Mouse (Mus musculus) neural tube, embryonic 12.5 days (tissue): ENCODE data around the gene Ift27. TPM values are rescaled to one million over a fixed set of nuclear protein-coding genes. Genes with fewer than 3 reads are reported as not detected.

Experiments used
- ATAC-seq: fragments of 200-750 bp; cut with Nextera tagmentation; 2 replicates; pipeline ENCODE4 v1.8.0; 2017; ENCODE audit warnings: low read depth, mild to moderate bottlenecking, moderate TSS enrichment, moderate library complexity; ENCODE audit not compliant: low FRiP score
- H3K27ac ChIP-seq: fragments of 300-500 bp; sonication (generic); 2 replicates; pipeline ENCODE4 v1.5.1; 2016
- H3K27me3 ChIP-seq: fragments of 300-500 bp; sonication (generic); replicated peaks from 2 replicates; pipeline ENCODE4 v1.6.1; 2016; ENCODE audit warnings: mild to moderate bottlenecking
- H3K36me3 ChIP-seq: fragments of 300-500 bp; sonication (generic); 2 replicates; pipeline ENCODE4 v1.6.1; 2016; ENCODE audit warnings: mild to moderate bottlenecking
- H3K4me1 ChIP-seq: fragments of 300-500 bp; sonication (generic); 2 replicates; pipeline ENCODE4 v1.6.1; 2016
- H3K4me2 ChIP-seq: fragments of 300-500 bp; sonication (generic); replicated peaks from 2 replicates; pipeline ENCODE4 v1.6.1; 2016; ENCODE audit warnings: mild to moderate bottlenecking
- H3K4me3 ChIP-seq: fragments of 300-500 bp; sonication (generic); 2 replicates; pipeline ENCODE4 v1.5.1; 2016
- H3K9ac ChIP-seq: fragments of 300-500 bp; sonication (generic); 2 replicates; pipeline ENCODE4 v1.6.1; 2016; ENCODE audit warnings: mild to moderate bottlenecking
- H3K9me3 ChIP-seq: fragments of 300-500 bp; sonication (generic); 2 replicates; pipeline ENCODE4 v1.6.1; 2016; ENCODE audit warnings: mild to moderate bottlenecking
- WGBS: fragments of 180-500 bp; shearing (Covaris S2); methylation state at CpG from one replicate; pipeline ENCODE4 v1.1.7; 2016; 5-methylcytosine and 5-hydroxymethylcytosine counted together
- polyA plus RNA-seq: library from polyadenylated mRNA; unstranded; fragments of >200 nt; fragmentation: Nextera tagmentation; extraction: Ambion mirVana; gene quantifications from 2 replicates; pipeline ENCODE4 v1.2.1, GENCODE M21; 2016

The Ift27 gene
- polyA plus RNA-seq, 1 experiment from 2014 or later, result 101 TPM

- no peaks in the 10 kb centered on the region for H3K27me3 ChIP-seq
- no peak overlapping the region for H3K27ac ChIP-seq
- H3K9me3 ChIP-seq, result no peaks in the 10 kb centered on the region
- ATAC-seq, result no peak
- no peak overlapping the region for H3K9ac ChIP-seq
- 89% methylated on average over 11 of the region's 11 CpGs for WGBS
- H3K36me3 ChIP-seq, result peaks cover 32% of the 10 kb centered on the region
- peaks cover 13% of the 10 kb centered on the region for H3K4me1 ChIP-seq
- H3K4me2 ChIP-seq, result no peak overlapping the region
- H3K4me3 ChIP-seq, result no peak overlapping the region
Observed at GRCm38 (mm10) chr15:78169566-78169965, 4.3 kb downstream of the Ift27 start.

GRCm38 (mm10) chr15:78165292-78165691 is 8.6 kb downstream of the Ift27 start:
- Histone ChIP-seq H3K36me3 (peaks cover 47% of the 10 kb centered on the region), H3K27me3 (no peaks in the 10 kb centered on the region)
- 83% methylated on average over 4 of the region's 4 CpGs for WGBS

GRCm38 (mm10) chr15:78164466-78164865 is 9.4 kb downstream of the Ift27 start:
- no peak for ATAC-seq
- no peak overlapping the region for H3K4me3 ChIP-seq
- H3K36me3 ChIP-seq, result peaks cover 47% of the 10 kb centered on the region
- no peaks in the 10 kb centered on the region for H3K4me1 ChIP-seq
- H3K27ac ChIP-seq, result no peak overlapping the region
- no peaks in the 10 kb centered on the region for H3K27me3 ChIP-seq
- no peak overlapping the region for H3K9ac ChIP-seq
- H3K9me3 ChIP-seq, result no peaks in the 10 kb centered on the region
- 80% methylated on average over 11 of the region's 11 CpGs for WGBS
- no peak overlapping the region for H3K4me2 ChIP-seq

More at GRCm38 (mm10) chr15:78165292-78165691, 8.6 kb downstream of the Ift27 start:
- Histone ChIP-seq H3K4me3 (no peak overlapping the region), H3K9me3 (no peaks in the 10 kb centered on the region), H3K9ac (no peak overlapping the region), H3K4me2 (no peak overlapping the region), H3K27ac (no peak overlapping the region), H3K4me1 (no peaks in the 10 kb centered on the region)
- ATAC-seq, result no peak

GRCm38 (mm10) chr15:78161946-78162345 is 12.0 kb downstream of the Ift27 start:
- Histone ChIP-seq H3K4me2 (no peak overlapping the region), H3K4me3 (no peak overlapping the region), H3K9me3 (no peaks in the 10 kb centered on the region), H3K36me3 (peaks cover 36% of the 10 kb centered on the region), H3K9ac (no peak overlapping the region), H3K27ac (no peak overlapping the region), H3K27me3 (no peaks in the 10 kb centered on the region), H3K4me1 (no peaks in the 10 kb centered on the region)
- ATAC-seq, result no peak
- 74% methylated on average over 9 of the region's 9 CpGs for WGBS

GRCm38 (mm10) chr15:78158335-78158734 is 15.6 kb downstream of the Ift27 start:
- Histone ChIP-seq H3K4me3 (no peak overlapping the region), H3K27ac (no peak overlapping the region), H3K4me1 (no peaks in the 10 kb centered on the region), H3K9me3 (no peaks in the 10 kb centered on the region), H3K4me2 (no peak overlapping the region), H3K9ac (no peak overlapping the region), H3K36me3 (peaks cover 8% of the 10 kb centered on the region), H3K27me3 (no peaks in the 10 kb centered on the region)
- ATAC-seq, result no peak
- 83% methylated on average over 5 of the region's 5 CpGs for WGBS

- Histone ChIP-seq H3K9me3 (no peaks in the 10 kb centered on the region), H3K36me3 (peaks cover 3% of the 10 kb centered on the region), H3K4me2 (no peak overlapping the region), H3K4me3 (no peak overlapping the region), H3K4me1 (0 out of 2 replicates have a peak, but pooled peaks cover 3% of the 10 kb centered on the region), H3K9ac (no peak overlapping the region), H3K27ac (no peak overlapping the region), H3K27me3 (no peaks in the 10 kb centered on the region)
- no peak for ATAC-seq
- 77% methylated on average over 4 of the region's 4 CpGs for WGBS
Observed at GRCm38 (mm10) chr15:78157824-78158223, 16.1 kb downstream of the Ift27 start.

- ATAC-seq, result no peak
- Histone ChIP-seq H3K9ac (no peak overlapping the region), H3K27me3 (no peaks in the 10 kb centered on the region), H3K9me3 (no peaks in the 10 kb centered on the region), H3K4me2 (no peak overlapping the region), H3K4me1 (0 out of 2 replicates have a peak, but pooled peaks cover 5% of the 10 kb centered on the region), H3K27ac (no peak overlapping the region), H3K4me3 (no peak overlapping the region), H3K36me3 (no peaks in the 10 kb centered on the region; the same call in 1 of the 2 replicates)
- 85% methylated on average over 8 of the region's 8 CpGs for WGBS
Observed at GRCm38 (mm10) chr15:78157330-78157729, 16.6 kb downstream of the Ift27 start.

- Histone ChIP-seq H3K27ac (no peak overlapping the region), H3K4me1 (0 out of 2 replicates have a peak, but pooled peaks cover 5% of the 10 kb centered on the region), H3K4me2 (no peak overlapping the region), H3K9me3 (no peaks in the 10 kb centered on the region), H3K9ac (no peak overlapping the region), H3K36me3 (no peaks in the 10 kb centered on the region; the same call in 1 of the 2 replicates), H3K27me3 (no peaks in the 10 kb centered on the region), H3K4me3 (no peak overlapping the region)
- no peak for ATAC-seq
- 90% methylated on average over 6 of the region's 6 CpGs for WGBS
Observed at GRCm38 (mm10) chr15:78155421-78155820, 18.5 kb downstream of the Ift27 start.

- H3K4me2 ChIP-seq, result no peak overlapping the region
- H3K4me3 ChIP-seq, result no peak overlapping the region
- 0 out of 2 replicates have a peak, but pooled peaks cover 5% of the 10 kb centered on the region for H3K4me1 ChIP-seq
- no peaks in the 10 kb centered on the region for H3K9me3 ChIP-seq
- H3K27ac ChIP-seq, result no peak overlapping the region; the same call in 1 of the 2 replicates
- no peaks in the 10 kb centered on the region for H3K27me3 ChIP-seq
- WGBS, result 42% methylated on average over 11 of the region's 11 CpGs
- H3K9ac ChIP-seq, result no peak overlapping the region
- no peak for ATAC-seq
- no peaks in the 10 kb centered on the region for H3K36me3 ChIP-seq
Observed at GRCm38 (mm10) chr15:78153045-78153775, 20.7 kb downstream of the Ift27 start.

- 71% methylated on average over 7 of the region's 7 CpGs for WGBS
Observed at GRCm38 (mm10) chr15:78148565-78148964, 25.3 kb downstream of the Ift27 start.

GRCm38 (mm10) chr15:78140226-78140625 is 33.7 kb downstream of the Ift27 start:
- WGBS, result 37% methylated on average over 8 of the region's 8 CpGs
- H3K9me3 ChIP-seq, result no peaks in the 10 kb centered on the region
- no peak for ATAC-seq
- no peak overlapping the region for H3K9ac ChIP-seq
- H3K4me3 ChIP-seq, result no peak overlapping the region
- H3K27ac ChIP-seq, result no peak overlapping the region
- H3K4me1 ChIP-seq, result no peaks in the 10 kb centered on the region; the same call in 1 of the 2 replicates
- no peaks in the 10 kb centered on the region for H3K36me3 ChIP-seq
- H3K4me2 ChIP-seq, result no peak overlapping the region
- no peaks in the 10 kb centered on the region for H3K27me3 ChIP-seq

More at GRCm38 (mm10) chr15:78148565-78148964, 25.3 kb downstream of the Ift27 start:
- no peak overlapping the region for H3K27ac ChIP-seq
- no peak overlapping the region for H3K9ac ChIP-seq
- H3K4me3 ChIP-seq, result no peak overlapping the region
- H3K27me3 ChIP-seq, result no peaks in the 10 kb centered on the region
- no peaks in the 10 kb centered on the region for H3K36me3 ChIP-seq
- no peaks in the 10 kb centered on the region for H3K9me3 ChIP-seq
- ATAC-seq, result no peak
- H3K4me2 ChIP-seq, result no peak overlapping the region
- peaks cover 9% of the 10 kb centered on the region; the same call in 1 of the 2 replicates for H3K4me1 ChIP-seq

GRCm38 (mm10) chr15:78134606-78135005 is 39.3 kb downstream of the Ift27 start:
- H3K36me3 ChIP-seq, result no peaks in the 10 kb centered on the region
- WGBS, result 24% methylated on average over 6 of the region's 6 CpGs
- ATAC-seq, result no peak
- H3K4me2 ChIP-seq, result no peak overlapping the region
- no peaks in the 10 kb centered on the region for H3K9me3 ChIP-seq
- peaks cover 6% of the 10 kb centered on the region; the same call in 1 of the 2 replicates for H3K4me1 ChIP-seq
- H3K4me3 ChIP-seq, result no peak overlapping the region
- no peak overlapping the region for H3K27ac ChIP-seq
- H3K9ac ChIP-seq, result no peak overlapping the region
- H3K27me3 ChIP-seq, result no peaks in the 10 kb centered on the region
